10 mouse cellular contexts compared by ENCODE assay signal in genomic region chr2:152825713-152826112, GRCm38 (mm10). TPM values are rescaled to one million over a fixed set of nuclear protein-coding genes. Genes with fewer than 3 reads are reported as not detected.
A peak's percentile ranks its signal among the peaks of the same experiment; 100 is the strongest.
DNase-seq lines count a peak whose midpoint lies in the region; ATAC-seq and TF ChIP-seq lines count a peak whose summit lies in the region.
"Had no signal": no experiment of that assay in that cellular context is flagged by ENCODE, and none has a peak within 500 bp of the region (broad histone marks: within the 10 kb centered on the region; RNA-seq: fewer than 3 reads in every experiment).

No protein-coding gene starts in this region.

- no peak overlapping the region for H3K27ac ChIP-seq in kidney, postnatal 0 days
- H3K27ac ChIP-seq in liver, embryonic 12.5 days: peak overlapping the region; percentile 82

- TF ChIP-seq CTCF in kidney, postnatal 0 days (IDR thresholded peaks at IDR 0.05; ENCODE audit: low read depth): no peak

- peak; percentile 26 for DNase-seq in cerebellum, adult 9-10 months
- DNase-seq in cerebellum, postnatal 4 days (ENCODE audit: low spot score in 2 of 2): no peak
- no peak for DNase-seq in kidney, postnatal 0 days (ENCODE audit: low spot score)
- DNase-seq in kidney, postnatal 14 days: no peak
- DNase-seq in B cell, adult 2 months: peak; percentile 70 to 73
- DNase-seq in cerebellum, postnatal 10 days: no peak
- DNase-seq in lung, adult 18-20 months: no peak
- DNase-seq: cerebellum, adult 18-20 months had no signal

- 0 out of 2 replicates have a peak overlapping the region, but pooled peaks have one; percentile 75 for H3K4me2 ChIP-seq in kidney, postnatal 0 days (ENCODE audit: low read length)
- H3K4me2 ChIP-seq in liver, embryonic 12.5 days: peak overlapping the region; percentile 81

- WGBS in kidney, postnatal 0 days: 91% methylated on average over 2 of the region's 2 CpGs
- WGBS in liver, embryonic 12.5 days (ENCODE audit: insufficient replicate concordance): 52% methylated on average over 2 of the region's 2 CpGs

- no peaks in the 10 kb centered on the region for H3K9me3 ChIP-seq in kidney, postnatal 0 days (replicated peaks; ENCODE audit: low read length)
- H3K9me3 ChIP-seq in liver, embryonic 12.5 days (replicated peaks): no peaks in the 10 kb centered on the region

- no peak overlapping the region for H3K9ac ChIP-seq in kidney, postnatal 0 days (ENCODE audit: low read depth, low read length)
- H3K9ac ChIP-seq in liver, embryonic 12.5 days: peak overlapping the region; percentile 90

- ATAC-seq in kidney, postnatal 0 days (replicated peaks; ENCODE audit: low FRiP score, low read depth): no peak
- ATAC-seq in liver, embryonic 12.5 days: no peak
- ATAC-seq: intestine, embryonic 16.5 days had no signal

- no peak overlapping the region for H3K4me3 ChIP-seq in kidney, postnatal 0 days (replicated peaks; ENCODE audit: low read depth, low read length)
- H3K4me3 ChIP-seq in liver, embryonic 12.5 days: peak overlapping the region; percentile 77

- no peaks in the 10 kb centered on the region; the same call in 1 of the 2 replicates for H3K36me3 ChIP-seq in kidney, postnatal 0 days (ENCODE audit: insufficient read depth, low read length)
- H3K36me3 ChIP-seq in liver, embryonic 12.5 days: peaks cover 70% of the 10 kb centered on the region

- peaks cover 45% of the 10 kb centered on the region for H3K4me1 ChIP-seq in kidney, postnatal 0 days (replicated peaks; ENCODE audit: insufficient read depth, low read length)
- peaks cover 91% of the 10 kb centered on the region for H3K4me1 ChIP-seq in liver, embryonic 12.5 days

- H3K27me3 ChIP-seq in kidney, postnatal 0 days (ENCODE audit: insufficient read depth, low read length): no peaks in the 10 kb centered on the region
- H3K27me3 ChIP-seq in liver, embryonic 12.5 days (replicated peaks): no peaks in the 10 kb centered on the region

RNA-seq across cellular contexts. Expression of gene Bcl2l1, which starts 5.8 kb away (rescaled TPM):
- polyA plus RNA-seq in kidney, postnatal 0 days (2015; fragmentation: Nextera tagmentation; extraction: Ambion mirVana): 95.6 and 98.7 TPM in 2 replicates
- 127 and 137 TPM in 2 replicates for polyA plus RNA-seq in liver, embryonic 12.5 days (2016; fragmentation: Nextera tagmentation; extraction: Ambion mirVana)

RNA-seq across cellular contexts. Expression of gene Tpx2, which starts 22.1 kb away (rescaled TPM):
- polyA plus RNA-seq in kidney, postnatal 0 days (2015; fragmentation: Nextera tagmentation; extraction: Ambion mirVana): 37.3 and 41.4 TPM in 2 replicates
- 88.0 and 89.9 TPM in 2 replicates for polyA plus RNA-seq in liver, embryonic 12.5 days (2016; fragmentation: Nextera tagmentation; extraction: Ambion mirVana)

Comparison
In these comparisons a context has a peak if more than half of its experiments do, and no peak if none do; other contexts are left out.
1. DNase-seq: peak in cerebellum, adult 9-10 months (single experiment) and B cell, adult 2 months (2 of 2); none in cerebellum, postnatal 4 days (0 of 2), kidney, postnatal 0 days (single experiment), kidney, postnatal 14 days (single experiment), cerebellum, postnatal 10 days (0 of 2) and lung, adult 18-20 months (0 of 2).